Mouse (Mus musculus) CH12.LX (cell line): ENCODE data around the gene Tox2. TPM values are rescaled to one million over a fixed set of nuclear protein-coding genes. Genes with fewer than 3 reads are reported as not detected.

Experiments
- DNase-seq: peaks from one replicate; pipeline ENCODE4 v3.0.0-alpha.2; 2013; ENCODE audit errors: extremely low read depth
- H3K27ac ChIP-seq: 2 replicates; pipeline ENCODE4 v1.5.1; 2012; ENCODE audit warnings: low read depth, mild to moderate bottlenecking, control low read depth, moderate library complexity; ENCODE audit not compliant: insufficient read depth
- H3K27me3 ChIP-seq: replicated peaks from 2 replicates; pipeline ENCODE3; 2012; ENCODE audit warnings: inconsistent platforms
- H3K36me3 ChIP-seq, 2 experiments: replicated peaks in 1 of 2; 2 replicates each; pipeline versions ENCODE3 to v1.6.1; 2012; ENCODE audit warnings: inconsistent platforms in 1 of 2, low read length in 1 of 2, mild to moderate bottlenecking in 1 of 2, mixed read lengths in 1 of 2, moderate library complexity in 1 of 2; ENCODE audit not compliant: control insufficient read depth in 1 of 2, insufficient read depth in 1 of 2
- H3K4me1 ChIP-seq, 2 experiments: 2 replicates each; pipeline ENCODE4 v1.6.1; 2012; ENCODE audit warnings: inconsistent platforms in 1 of 2, moderate library complexity in 1 of 2; ENCODE audit not compliant: insufficient read depth in 2 of 2, control insufficient read depth in 1 of 2
- H3K4me2 ChIP-seq: 2 replicates; pipeline ENCODE4 v1.6.1; 2012; ENCODE audit warnings: low read depth, mild to moderate bottlenecking, control low read depth; ENCODE audit not compliant: poor library complexity, insufficient read depth, severe bottlenecking
- H3K4me3 ChIP-seq, 3 experiments: fragments of 150-350 bp in 1 of 3; sonication (generic) in 1 of 3; replicated peaks in 1 of 3; 2 replicates each; pipeline versions ENCODE3 to v1.5.1; 2011 to 2012; ENCODE audit warnings: low read depth in 2 of 3, low read length in 2 of 3, mild to moderate bottlenecking in 2 of 3, moderate library complexity in 2 of 3, control low read depth in 1 of 3, improper control_type of control experiment in 1 of 3, inconsistent platforms in 1 of 3, mixed read lengths in 1 of 3; ENCODE audit not compliant: poor library complexity in 1 of 3
- H3K79me2 ChIP-seq: replicated peaks from 2 replicates; pipeline ENCODE4 v1.6.1; 2012; ENCODE audit warnings: mild to moderate bottlenecking, moderate library complexity; ENCODE audit not compliant: control insufficient read depth, poor library complexity, insufficient read depth, severe bottlenecking; ENCODE audit errors: extremely low read depth
- H3K9ac ChIP-seq: 2 replicates; pipeline ENCODE4 v1.6.1; 2012; ENCODE audit warnings: low read depth, mild to moderate bottlenecking, control low read depth, moderate library complexity; ENCODE audit not compliant: insufficient read depth
- H3K9me3 ChIP-seq: replicated peaks from 2 replicates; pipeline ENCODE3; 2012; ENCODE audit warnings: low read length, inconsistent platforms, mixed read lengths
- CHD1 ChIP-seq: IDR thresholded peaks from 2 replicates; pipeline ENCODE4 v1.6.1; 2012; ENCODE audit warnings: low read depth, low read length, improper control_type of control experiment, inconsistent platforms
- CTCF ChIP-seq, 2 experiments: IDR thresholded peaks in 1 of 2; conservative IDR thresholded peaks in 1 of 2; 2 replicates each; pipeline ENCODE4 v1.5.1; 2011 to 2012; ENCODE audit warnings: low read depth in 2 of 2, low read length in 2 of 2, improper control_type of control experiment in 1 of 2, inconsistent platforms in 1 of 2, mild to moderate bottlenecking in 1 of 2, moderate library complexity in 1 of 2
- ELF1 ChIP-seq: IDR thresholded peaks from 2 replicates; pipeline ENCODE4 v1.6.1; 2014; ENCODE audit warnings: low read depth, mild to moderate bottlenecking, inconsistent platforms, low read length, improper control_type of control experiment
- HCFC1 ChIP-seq: IDR thresholded peaks from 2 replicates; pipeline ENCODE4 v1.6.1; 2012; ENCODE audit warnings: low read depth, mild to moderate bottlenecking, inconsistent platforms, low read length, improper control_type of control experiment
- IRF4 ChIP-seq: IDR thresholded peaks from 2 replicates; pipeline ENCODE4 v1.6.1; 2014; ENCODE audit warnings: low read depth, mild to moderate bottlenecking, inconsistent platforms, low read length, improper control_type of control experiment
- JUN ChIP-seq: IDR thresholded peaks from 2 replicates; pipeline ENCODE4 v1.6.1; 2011; ENCODE audit warnings: low read depth, mild to moderate bottlenecking, low read length, improper control_type of control experiment, moderate library complexity; ENCODE audit not compliant: insufficient read depth
- KAT2A ChIP-seq: IDR thresholded peaks from 2 replicates; pipeline ENCODE4 v1.6.1; 2012; ENCODE audit warnings: low read length, improper control_type of control experiment, inconsistent platforms; ENCODE audit not compliant: insufficient replicate concordance
- MEF2A ChIP-seq: IDR thresholded peaks from 2 replicates; pipeline ENCODE4 v1.6.1; 2014; ENCODE audit warnings: low read depth, mild to moderate bottlenecking, inconsistent platforms, low read length, improper control_type of control experiment, borderline replicate concordance
- RCOR1 ChIP-seq: conservative IDR thresholded peaks from 2 replicates; pipeline ENCODE4 v1.6.1; 2012; ENCODE audit warnings: low read depth, mild to moderate bottlenecking, inconsistent platforms, low read length, improper control_type of control experiment
- SIN3A ChIP-seq: IDR thresholded peaks from 2 replicates; pipeline ENCODE4 v1.6.1; 2012; ENCODE audit warnings: low read length, improper control_type of control experiment, inconsistent platforms
- TBP ChIP-seq: conservative IDR thresholded peaks from 2 replicates; pipeline ENCODE4 v1.6.1; 2011; ENCODE audit warnings: low read depth, low read length, improper control_type of control experiment
- TCF12 ChIP-seq: IDR thresholded peaks from 2 replicates; pipeline ENCODE4 v1.6.1; 2014; ENCODE audit warnings: low read depth, mild to moderate bottlenecking, inconsistent platforms, low read length, improper control_type of control experiment
- USF1 ChIP-seq: IDR thresholded peaks from 2 replicates; pipeline ENCODE4 v1.6.1; 2014; ENCODE audit warnings: low read depth, mild to moderate bottlenecking, inconsistent platforms, low read length, improper control_type of control experiment
- ZMIZ1 ChIP-seq: IDR thresholded peaks from 2 replicates; pipeline ENCODE4 v1.6.1; 2012; ENCODE audit warnings: low read depth, mild to moderate bottlenecking, inconsistent platforms, low read length, improper control_type of control experiment
- dilution Hi-C: fragments of 300-500 bp; cut with MboI; formaldehyde crosslinking; loops from 2 replicates; pipeline ENCODE4 v1.14.3; 2020; ENCODE audit warnings: low sequenced_read_pairs; ENCODE audit not compliant: extremely low pct_unique_long_range_greater_than_20kb, extremely low pct_ligation_motif_present
- in situ Hi-C: fragments of 300-500 bp; cut with MboI; formaldehyde crosslinking; loops from 3 replicates; pipeline ENCODE4 v1.14.3; 2019; ENCODE audit warnings: low sequenced_read_pairs, low pct_ligation_motif_present, low pct_unique_long_range_greater_than_20kb, mixed read lengths
- polyA plus RNA-seq: library from polyadenylated mRNA; unstranded; fragments of >175 nt; gene quantifications from 2 replicates; pipeline ENCODE4 v1.2.1, GENCODE M21; 2012; ENCODE audit warnings: low read depth; ENCODE audit not compliant: insufficient read length
- total RNA-seq, 2 experiments: library from RNA; depleted of rRNA; stranded (reverse); fragments of 300-350 nt in 1 of 2; fragments of >200 nt in 1 of 2; gene quantifications; 2 replicates each; pipeline ENCODE4 v1.2.3; 2012 to 2014

The Tox2 gene
- total and polyA plus RNA-seq, 3 experiments, result not detected

DNA sequence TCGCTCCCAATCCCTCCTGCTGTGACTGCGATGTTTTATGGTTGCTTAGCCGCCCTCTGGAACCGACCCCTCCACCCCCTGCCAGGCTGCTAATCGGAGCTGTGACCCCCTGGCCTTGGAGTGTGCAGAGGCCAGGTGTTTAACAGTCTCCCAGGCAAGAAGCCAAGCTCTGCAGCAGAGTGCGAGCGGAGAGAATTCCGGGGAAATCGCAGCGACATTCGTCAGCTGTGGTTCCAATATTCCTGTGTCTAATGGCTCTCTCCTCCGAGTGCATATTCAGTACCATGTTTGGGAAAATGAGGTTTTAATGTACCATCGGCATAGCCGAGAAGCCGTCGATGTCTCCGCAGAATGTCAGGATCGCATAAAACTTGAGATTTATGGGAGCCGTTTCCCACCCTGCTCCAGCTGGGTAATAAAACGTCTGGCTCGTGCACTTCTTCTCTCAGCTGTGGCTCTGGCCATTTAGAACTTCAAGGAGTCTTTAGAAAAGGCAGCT is 86.0 kb downstream of the Tox2 start:
- Histone ChIP-seq H3K27ac (no peak overlapping the region), H3K4me3 (no peak overlapping the region), H3K36me3 (no peaks in the 10 kb centered on the region), H3K27me3 (peaks cover 86% of the 10 kb centered on the region), H3K4me1 (no peaks in the 10 kb centered on the region), H3K9me3 (no peaks in the 10 kb centered on the region), H3K4me2 (no peak overlapping the region), H3K9ac (no peak overlapping the region), H3K79me2 (no peaks in the 10 kb centered on the region)
- DNase-seq, result no peak
- in situ Hi-C loops, result no loop called here
- TF ChIP-seq CHD1 (no peak), TCF12 (no peak), TBP (no peak), USF1 (no peak), CTCF (conservative IDR thresholded peaks at IDR 0.05 in 1 of 2, IDR thresholded peaks at IDR 0.05 in 1 of 2; ENCODE audit: low read depth in 2 of 2, low read length in 2 of 2) (no peak), MEF2A (no peak), ELF1 (no peak), JUN (no peak), HCFC1 (no peak), KAT2A (no peak), SIN3A (no peak), ZMIZ1 (no peak), IRF4 (no peak), RCOR1 (no peak)
- dilution Hi-C loops, result no loop called here

DNA sequence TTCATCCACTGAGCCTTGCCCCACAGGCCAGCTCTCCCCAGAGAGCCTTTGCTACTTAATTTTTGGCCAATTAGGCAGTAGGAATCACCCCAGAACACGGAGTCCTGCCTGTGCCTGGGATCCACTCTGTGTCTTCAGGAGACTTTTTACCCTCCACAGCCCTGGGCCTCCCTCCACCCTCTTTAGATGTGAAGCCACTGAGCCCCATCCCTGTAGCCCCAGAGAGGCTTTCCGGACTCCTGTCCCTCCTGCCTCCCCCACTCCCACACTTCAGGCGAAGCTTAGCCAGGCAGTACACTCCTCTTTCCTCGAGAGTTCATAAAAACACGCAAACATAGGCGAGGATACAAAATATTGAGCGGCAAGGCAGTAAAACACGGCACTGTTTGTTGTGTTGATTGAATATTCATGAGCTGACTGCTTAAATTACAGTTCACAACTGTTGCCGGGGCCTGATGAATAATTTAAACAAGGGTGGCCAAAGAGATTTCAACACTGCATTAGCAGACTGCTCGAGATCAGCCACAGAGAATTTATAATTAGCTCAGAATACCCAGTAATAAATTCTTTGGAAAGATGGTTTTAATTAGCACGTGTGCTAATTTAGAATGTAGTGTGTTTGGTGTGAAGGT is 94.2 kb downstream of the Tox2 start:
- H3K36me3 ChIP-seq, result no peaks in the 10 kb centered on the region
- no peak overlapping the region for H3K4me3 ChIP-seq
- no peak overlapping the region for H3K4me2 ChIP-seq
- H3K79me2 ChIP-seq, result no peaks in the 10 kb centered on the region
- H3K9ac ChIP-seq, result no peak overlapping the region
- dilution Hi-C loops (no loop called here), in situ Hi-C loops (no loop called here)
- peaks cover 5% of the 10 kb centered on the region for H3K9me3 ChIP-seq
- peaks cover 86% of the 10 kb centered on the region for H3K27me3 ChIP-seq
- H3K4me1 ChIP-seq, result peaks cover 0 to 5% of the 10 kb centered on the region in 2 experiments; a peak in 1 of 4 replicates
- DNase-seq, result no peak
- H3K27ac ChIP-seq, result no peak overlapping the region
- no peak for TF ChIP-seq ELF1
